Mouse (Mus musculus): ENCODE results near the gene Ms4a6b. TPM values are rescaled to one million over a fixed set of nuclear protein-coding genes. Genes with fewer than 3 reads are reported as not detected.
"Not testable (repeated sequence)": the region's sequence is repeated elsewhere in the genome, so short reads cannot be mapped to it uniquely, and the experiment has no call there.

Gene Ms4a6b
- polyA plus RNA-seq, 1 experiment from 2014 or later: 2.1 TPM

- 85% methylated on average over 6 of the region's 6 CpGs for WGBS
- H3K9me3 ChIP-seq: no peaks in the 10 kb centered on the region
- H3K4me2 ChIP-seq: no peak overlapping the region
- H3K27ac ChIP-seq: no peak overlapping the region
- H3K9ac ChIP-seq: no peak overlapping the region
- ATAC-seq (ENCODE audit: low FRiP score): no peak
- no peaks in the 10 kb centered on the region for H3K4me1 ChIP-seq
- no peak overlapping the region for H3K4me3 ChIP-seq (replicated peaks)
- no peaks in the 10 kb centered on the region for H3K27me3 ChIP-seq
- no peaks in the 10 kb centered on the region for H3K36me3 ChIP-seq (replicated peaks)
These were observed 20.0 kb upstream of the Ms4a6b start for GRCm38 (mm10) chr19:11496361-11496760.

GRCm38 (mm10) chr19:11497300-11497699 is 19.0 kb upstream of the Ms4a6b start:
- not testable (repeated sequence) for H3K27me3 ChIP-seq; H3K27ac ChIP-seq; H3K4me3 ChIP-seq (replicated peaks); H3K9me3 ChIP-seq; H3K4me1 ChIP-seq; H3K4me2 ChIP-seq; H3K36me3 ChIP-seq (replicated peaks); H3K9ac ChIP-seq; ATAC-seq (ENCODE audit: low FRiP score)
- WGBS: 77% methylated on average over 1 of the region's 1 CpGs

- no peak overlapping the region for H3K4me2 ChIP-seq
- H3K4me3 ChIP-seq (replicated peaks): no peak overlapping the region
- no peak overlapping the region for H3K9ac ChIP-seq
- H3K9me3 ChIP-seq: no peaks in the 10 kb centered on the region
- no peaks in the 10 kb centered on the region for H3K36me3 ChIP-seq (replicated peaks)
- no peaks in the 10 kb centered on the region for H3K27me3 ChIP-seq
- ATAC-seq (ENCODE audit: low FRiP score): no peak
- no peak overlapping the region for H3K27ac ChIP-seq
- WGBS: 92% methylated on average over 1 of the region's 1 CpGs
- H3K4me1 ChIP-seq: no peaks in the 10 kb centered on the region
These were observed 15.5 kb upstream of the Ms4a6b start for GRCm38 (mm10) chr19:11500796-11501195.

- no peak overlapping the region for H3K27ac ChIP-seq
- no peak overlapping the region for H3K4me3 ChIP-seq (replicated peaks)
- H3K27me3 ChIP-seq: no peaks in the 10 kb centered on the region
- no peaks in the 10 kb centered on the region for H3K36me3 ChIP-seq (replicated peaks)
- WGBS: 89% methylated on average over 4 of the region's 4 CpGs
- no peaks in the 10 kb centered on the region for H3K9me3 ChIP-seq
- ATAC-seq (ENCODE audit: low FRiP score): no peak
- no peak overlapping the region for H3K4me2 ChIP-seq
- H3K9ac ChIP-seq: no peak overlapping the region
- H3K4me1 ChIP-seq: no peaks in the 10 kb centered on the region
These were observed 15.0 kb upstream of the Ms4a6b start for GRCm38 (mm10) chr19:11501326-11501725.

- WGBS: 98% methylated on average over 1 of the region's 1 CpGs
- Histone ChIP-seq H3K4me1 (no peaks in the 10 kb centered on the region), H3K4me3 (replicated peaks) (no peak overlapping the region), H3K36me3 (replicated peaks) (no peaks in the 10 kb centered on the region), H3K9me3 (no peaks in the 10 kb centered on the region), H3K9ac (no peak overlapping the region), H3K27me3 (no peaks in the 10 kb centered on the region), H3K27ac (no peak overlapping the region), H3K4me2 (no peak overlapping the region)
- no peak for ATAC-seq (ENCODE audit: low FRiP score)
These were observed 11.5 kb upstream of the Ms4a6b start for GRCm38 (mm10) chr19:11504857-11505256.

- H3K27ac ChIP-seq: no peak overlapping the region
- H3K9ac ChIP-seq: no peak overlapping the region
- no peak overlapping the region for H3K4me2 ChIP-seq
- no peaks in the 10 kb centered on the region for H3K36me3 ChIP-seq (replicated peaks)
- no peaks in the 10 kb centered on the region for H3K27me3 ChIP-seq
- H3K4me3 ChIP-seq (replicated peaks): no peak overlapping the region
- no peak for ATAC-seq (ENCODE audit: low FRiP score)
- no peaks in the 10 kb centered on the region for H3K4me1 ChIP-seq
- WGBS: 86% methylated on average over 1 of the region's 1 CpGs
- H3K9me3 ChIP-seq: no peaks in the 10 kb centered on the region
These were observed 2.9 kb upstream of the Ms4a6b start for GRCm38 (mm10) chr19:11513458-11513857.

GRCm38 (mm10) chr19:11516845-11517244 is 533 bp downstream of the Ms4a6b start:
- no peak overlapping the region for H3K4me3 ChIP-seq (replicated peaks)
- H3K27me3 ChIP-seq: no peaks in the 10 kb centered on the region
- no peak overlapping the region for H3K4me2 ChIP-seq
- H3K36me3 ChIP-seq (replicated peaks): no peaks in the 10 kb centered on the region
- 80% methylated on average over 4 of the region's 4 CpGs for WGBS
- no peak overlapping the region for H3K27ac ChIP-seq
- H3K9me3 ChIP-seq: no peaks in the 10 kb centered on the region
- no peak overlapping the region for H3K9ac ChIP-seq
- H3K4me1 ChIP-seq: no peaks in the 10 kb centered on the region
- no peak for ATAC-seq (ENCODE audit: low FRiP score)

- H3K9ac ChIP-seq; H3K4me1 ChIP-seq; H3K4me3 ChIP-seq (replicated peaks); H3K27ac ChIP-seq; H3K4me2 ChIP-seq; ATAC-seq (ENCODE audit: low FRiP score); H3K27me3 ChIP-seq; H3K9me3 ChIP-seq; H3K36me3 ChIP-seq (replicated peaks): not testable (repeated sequence)
- WGBS: 71% methylated on average over 1 of the region's 1 CpGs
These were observed 1.1 kb downstream of the Ms4a6b start for GRCm38 (mm10) chr19:11517373-11517772.

- H3K9ac ChIP-seq; H3K36me3 ChIP-seq (replicated peaks); H3K4me3 ChIP-seq (replicated peaks); H3K27me3 ChIP-seq; ATAC-seq (ENCODE audit: low FRiP score); H3K4me1 ChIP-seq; H3K27ac ChIP-seq; H3K4me2 ChIP-seq; H3K9me3 ChIP-seq: not testable (repeated sequence)
- WGBS: 87% methylated on average over 2 of the region's 2 CpGs
These were observed 2.0 kb downstream of the Ms4a6b start for GRCm38 (mm10) chr19:11518356-11518755.

- no peak overlapping the region for H3K27ac ChIP-seq
- 88% methylated on average over 3 of the region's 3 CpGs for WGBS
- no peak overlapping the region for H3K4me3 ChIP-seq (replicated peaks)
- no peaks in the 10 kb centered on the region for H3K4me1 ChIP-seq
- no peak overlapping the region for H3K4me2 ChIP-seq
- no peaks in the 10 kb centered on the region for H3K36me3 ChIP-seq (replicated peaks)
- H3K9ac ChIP-seq: no peak overlapping the region
- H3K27me3 ChIP-seq: no peaks in the 10 kb centered on the region
- ATAC-seq (ENCODE audit: low FRiP score): no peak
- H3K9me3 ChIP-seq: no peaks in the 10 kb centered on the region
These were observed 3.8 kb downstream of the Ms4a6b start for GRCm38 (mm10) chr19:11520146-11520545.

GRCm38 (mm10) chr19:11533421-11533820 is 17.1 kb downstream of the Ms4a6b start:
- ATAC-seq (ENCODE audit: low FRiP score): no peak
- Histone ChIP-seq H3K4me2 (no peak overlapping the region), H3K4me1 (no peaks in the 10 kb centered on the region), H3K9me3 (no peaks in the 10 kb centered on the region), H3K27me3 (no peaks in the 10 kb centered on the region), H3K27ac (no peak overlapping the region), H3K9ac (no peak overlapping the region), H3K36me3 (replicated peaks) (no peaks in the 10 kb centered on the region), H3K4me3 (replicated peaks) (no peak overlapping the region)
- 82% methylated on average over 1 of the region's 1 CpGs for WGBS

GRCm38 (mm10) chr19:11533888-11534445 is 17.7 kb downstream of the Ms4a6b start:
- no peaks in the 10 kb centered on the region for H3K9me3 ChIP-seq
- no peak overlapping the region for H3K4me2 ChIP-seq
- H3K27me3 ChIP-seq: no peaks in the 10 kb centered on the region
- H3K9ac ChIP-seq: no peak overlapping the region
- ATAC-seq (ENCODE audit: low FRiP score): no peak
- no peaks in the 10 kb centered on the region for H3K4me1 ChIP-seq
- 69% methylated on average over 2 of the region's 2 CpGs for WGBS
- no peak overlapping the region for H3K4me3 ChIP-seq (replicated peaks)
- H3K27ac ChIP-seq: no peak overlapping the region
- no peaks in the 10 kb centered on the region for H3K36me3 ChIP-seq (replicated peaks)

GRCm38 (mm10) chr19:11536593-11536992 is 20.3 kb downstream of the Ms4a6b start, which contains the start of gene Ms4a4d:
Ms4a4d (plus strand) TSS chr19:11536801.
- no peak within 1 kb of the TSS for H3K27ac ChIP-seq
- no peak within 1 kb of the TSS for H3K4me2 ChIP-seq
- H3K9me3 ChIP-seq: no peaks in the 10 kb centered on the region
- no peak within 1 kb of the TSS for H3K9ac ChIP-seq
- H3K4me3 ChIP-seq (replicated peaks): no peak within 1 kb of the TSS
- H3K27me3 ChIP-seq: no peaks in the 10 kb centered on the region
- ATAC-seq (ENCODE audit: low FRiP score): no peak
- H3K4me1 ChIP-seq: no peaks in the 10 kb centered on the region
- WGBS: 16% methylated on average over 7 of the region's 7 CpGs
- H3K36me3 ChIP-seq (replicated peaks): no peaks in the 10 kb centered on the region
